Mouse (Mus musculus) liver, embryonic 15.5 days (tissue): ENCODE results near the gene Pxdn. TPM values are rescaled to one million over a fixed set of nuclear protein-coding genes. Genes with fewer than 3 reads are reported as not detected.

ENCODE experiments used
- ATAC-seq: fragments of 200-750 bp; cut with Nextera tagmentation; 2 replicates; pipeline ENCODE4 v1.8.0; 2017; ENCODE audit warnings: moderate number of reproducible peaks, mild to moderate bottlenecking, moderate library complexity; ENCODE audit not compliant: insufficient read depth
- H3K27ac ChIP-seq: fragments of 300-500 bp; sonication (generic); replicated peaks from 2 replicates; pipeline ENCODE4 v1.5.1; 2015; ENCODE audit warnings: mild to moderate bottlenecking, inconsistent platforms
- H3K27me3 ChIP-seq: fragments of 300-500 bp; sonication (generic); 2 replicates; pipeline ENCODE4 v1.6.1; 2015; ENCODE audit warnings: mild to moderate bottlenecking, inconsistent platforms
- H3K36me3 ChIP-seq: fragments of 300-500 bp; sonication (generic); replicated peaks from 2 replicates; pipeline ENCODE4 v1.6.1; 2015; ENCODE audit warnings: moderate library complexity, mild to moderate bottlenecking, inconsistent platforms
- H3K4me1 ChIP-seq: fragments of 300-500 bp; sonication (generic); replicated peaks from 2 replicates; pipeline ENCODE4 v1.6.1; 2015; ENCODE audit warnings: inconsistent platforms
- H3K4me2 ChIP-seq: fragments of 300-500 bp; sonication (generic); 2 replicates; pipeline ENCODE4 v1.6.1; 2015; ENCODE audit warnings: moderate library complexity, mild to moderate bottlenecking, inconsistent platforms
- H3K4me3 ChIP-seq: fragments of 300-500 bp; sonication (generic); replicated peaks from 2 replicates; pipeline ENCODE4 v1.5.1; 2015; ENCODE audit warnings: mild to moderate bottlenecking, inconsistent platforms
- H3K9ac ChIP-seq: fragments of 300-500 bp; sonication (generic); 2 replicates; pipeline ENCODE4 v1.6.1; 2015; ENCODE audit warnings: moderate library complexity, mild to moderate bottlenecking, inconsistent platforms
- H3K9me3 ChIP-seq: fragments of 300-500 bp; sonication (generic); replicated peaks from 2 replicates; pipeline ENCODE4 v1.6.1; 2016; ENCODE audit warnings: inconsistent platforms
- WGBS: fragments of 180-500 bp; shearing (Covaris S2); methylation state at CpG from one replicate; pipeline ENCODE4 v1.1.7; 2015; ENCODE audit warnings: mixed read lengths; ENCODE audit not compliant: insufficient replicate concordance; 5-methylcytosine and 5-hydroxymethylcytosine counted together
- polyA plus RNA-seq: library from polyadenylated mRNA; unstranded; fragments of >200 nt; fragmentation: Nextera tagmentation; extraction: Ambion mirVana; gene quantifications from 2 replicates; pipeline ENCODE4 v1.2.1, GENCODE M21; 2015

The Pxdn gene
- polyA plus RNA-seq, 1 experiment from 2014 or later, result 4.2 TPM

DNA sequence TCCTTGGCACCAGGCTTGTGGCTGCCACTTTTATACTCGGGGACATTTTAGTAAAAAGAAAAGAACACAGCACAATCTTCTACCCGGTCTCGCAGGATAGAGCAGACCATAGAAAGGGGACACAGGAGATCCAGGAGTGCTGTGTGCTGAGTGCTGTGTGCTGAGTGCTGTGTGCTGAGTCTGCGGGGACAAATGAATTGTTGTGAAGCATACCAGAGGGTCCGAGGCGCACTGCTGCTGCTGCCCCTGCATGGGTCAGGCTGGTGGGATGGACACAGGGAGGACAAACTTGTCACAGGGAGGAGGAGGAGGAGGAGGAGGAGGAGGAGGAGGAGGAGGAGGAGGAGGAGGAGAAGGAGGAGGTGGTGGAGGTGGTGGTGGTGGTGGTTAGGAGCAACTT lies 111.4 kb downstream of the Pxdn start:
- Histone ChIP-seq H3K4me1 (no peaks in the 10 kb centered on the region), H3K4me3 (no peak overlapping the region), H3K27ac (no peak overlapping the region), H3K27me3 (no peaks in the 10 kb centered on the region), H3K9me3 (no peaks in the 10 kb centered on the region), H3K9ac (no peak overlapping the region), H3K4me2 (no peak overlapping the region), H3K36me3 (no peaks in the 10 kb centered on the region)
- 65% methylated on average over 6 of the region's 6 CpGs for WGBS
- no peak for ATAC-seq

DNA sequence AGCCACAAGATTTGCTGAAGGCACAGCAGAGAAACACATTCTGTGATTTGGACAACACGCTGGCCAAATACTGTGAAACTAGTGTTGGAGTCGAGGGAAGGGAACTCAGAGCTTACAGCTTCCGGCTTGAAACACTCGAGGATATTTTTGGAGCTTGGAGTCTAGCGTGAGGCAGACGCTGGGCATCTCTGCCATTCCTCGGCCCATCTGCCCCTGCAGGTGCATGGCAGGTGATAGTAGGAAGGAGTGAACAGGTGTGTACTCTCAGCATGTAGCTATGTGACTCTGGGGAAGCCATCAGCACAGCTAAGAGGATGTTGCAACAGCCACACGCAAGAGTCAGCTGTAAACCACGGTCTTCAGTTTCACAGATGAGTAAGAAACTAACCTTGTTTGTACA lies 112.4 kb downstream of the Pxdn start:
- ATAC-seq, result no peak
- Histone ChIP-seq H3K27ac (no peak overlapping the region), H3K36me3 (no peaks in the 10 kb centered on the region), H3K4me1 (no peaks in the 10 kb centered on the region), H3K9me3 (no peaks in the 10 kb centered on the region), H3K27me3 (no peaks in the 10 kb centered on the region), H3K4me2 (no peak overlapping the region), H3K4me3 (no peak overlapping the region), H3K9ac (no peak overlapping the region)
- 60% methylated on average over 9 of the region's 9 CpGs for WGBS

DNA sequence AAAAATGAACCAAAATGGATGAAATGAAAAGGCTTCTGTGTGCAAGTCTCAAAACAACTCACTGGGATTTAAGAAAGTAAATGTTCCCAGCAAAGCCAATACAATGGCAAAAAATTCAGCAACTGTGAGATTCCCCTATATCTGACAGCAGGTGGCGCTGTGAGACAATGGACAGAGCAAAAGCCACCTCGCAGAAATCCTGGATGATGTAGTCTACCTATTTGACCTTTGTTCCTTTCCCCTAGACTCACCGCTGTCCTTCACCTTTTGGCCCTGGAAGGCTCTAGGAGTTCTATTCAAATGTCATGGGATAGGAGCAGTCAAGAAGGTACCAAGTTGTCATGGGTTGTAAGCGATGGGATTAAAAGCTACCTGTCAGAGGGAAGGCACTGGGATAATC lies 112.8 kb downstream of the Pxdn start:
- no peak overlapping the region for H3K4me2 ChIP-seq
- no peak overlapping the region for H3K4me3 ChIP-seq
- no peak overlapping the region for H3K9ac ChIP-seq
- no peaks in the 10 kb centered on the region for H3K27me3 ChIP-seq
- WGBS, result 18% methylated on average over 4 of the region's 4 CpGs
- no peak for ATAC-seq
- no peaks in the 10 kb centered on the region for H3K36me3 ChIP-seq
- H3K27ac ChIP-seq, result no peak overlapping the region
- no peaks in the 10 kb centered on the region for H3K9me3 ChIP-seq
- H3K4me1 ChIP-seq, result no peaks in the 10 kb centered on the region

DNA sequence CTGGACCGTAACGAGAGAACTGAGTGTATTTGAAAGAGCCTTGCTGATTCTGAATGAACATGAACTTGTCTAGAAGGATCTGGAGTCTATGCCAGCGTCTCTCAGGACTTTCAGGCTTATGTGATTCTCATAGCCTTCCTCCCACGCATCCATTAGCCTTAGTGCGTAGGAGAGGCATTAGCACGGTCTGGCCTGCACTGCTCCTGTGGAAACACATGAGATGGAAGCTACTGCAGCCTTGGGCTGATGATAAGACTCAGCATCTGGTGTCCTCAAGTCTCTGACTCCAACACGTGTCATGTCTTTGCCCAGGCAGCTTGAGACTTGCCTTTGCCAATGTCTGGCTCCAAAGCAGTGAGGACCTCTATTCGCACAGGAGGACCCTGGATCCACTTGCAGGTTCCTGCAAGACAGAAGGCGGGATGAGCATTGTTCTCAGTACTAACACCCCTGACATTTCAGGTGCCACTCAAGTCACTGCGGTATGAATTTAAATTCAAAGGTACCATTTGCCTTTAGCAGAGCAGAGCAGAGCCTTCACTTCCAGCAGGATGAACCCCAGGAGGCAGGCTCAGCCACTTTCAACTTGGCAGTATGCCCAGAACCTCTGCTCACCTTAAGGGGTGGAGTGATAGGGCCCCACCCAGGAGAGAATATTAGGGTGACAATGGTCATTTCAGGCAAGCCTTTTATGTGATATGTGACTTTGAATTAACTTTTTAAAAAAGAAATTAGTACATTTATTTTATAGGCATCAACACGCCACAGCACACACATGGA lies 117.5 kb downstream of the Pxdn start:
- ATAC-seq, result no peak
- Histone ChIP-seq H3K36me3 (no peaks in the 10 kb centered on the region), H3K4me1 (no peaks in the 10 kb centered on the region), H3K9me3 (no peaks in the 10 kb centered on the region), H3K9ac (no peak overlapping the region), H3K27ac (no peak overlapping the region), H3K4me3 (no peak overlapping the region), H3K27me3 (no peaks in the 10 kb centered on the region), H3K4me2 (no peak overlapping the region)
- 67% methylated on average over 11 of the region's 11 CpGs for WGBS

DNA sequence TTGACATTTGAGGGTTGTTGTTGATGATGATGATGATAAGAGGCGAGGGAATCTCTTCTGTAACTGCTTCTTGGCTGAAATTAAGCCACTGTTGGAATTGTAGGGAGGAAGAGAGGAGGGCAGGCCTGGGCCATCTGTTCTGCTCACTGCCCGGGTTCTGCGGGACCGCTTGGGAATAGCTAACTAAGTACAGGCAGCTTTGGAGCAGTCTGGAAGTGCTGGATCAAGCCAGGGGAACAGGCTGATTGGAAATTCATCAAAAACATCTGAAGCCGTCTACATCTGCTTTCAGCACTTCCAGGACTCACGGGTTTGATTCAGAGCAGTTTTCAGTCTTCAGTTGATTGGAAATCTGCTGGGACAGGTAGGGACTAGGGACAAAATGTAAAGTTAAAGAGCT lies 120.6 kb downstream of the Pxdn start:
- ATAC-seq, result no peak
- Histone ChIP-seq H3K27me3 (no peaks in the 10 kb centered on the region), H3K4me3 (no peak overlapping the region), H3K4me1 (no peaks in the 10 kb centered on the region), H3K4me2 (no peak overlapping the region), H3K27ac (no peak overlapping the region), H3K36me3 (no peaks in the 10 kb centered on the region), H3K9me3 (no peaks in the 10 kb centered on the region), H3K9ac (no peak overlapping the region)
- 34% methylated on average over 6 of the region's 6 CpGs for WGBS

DNA sequence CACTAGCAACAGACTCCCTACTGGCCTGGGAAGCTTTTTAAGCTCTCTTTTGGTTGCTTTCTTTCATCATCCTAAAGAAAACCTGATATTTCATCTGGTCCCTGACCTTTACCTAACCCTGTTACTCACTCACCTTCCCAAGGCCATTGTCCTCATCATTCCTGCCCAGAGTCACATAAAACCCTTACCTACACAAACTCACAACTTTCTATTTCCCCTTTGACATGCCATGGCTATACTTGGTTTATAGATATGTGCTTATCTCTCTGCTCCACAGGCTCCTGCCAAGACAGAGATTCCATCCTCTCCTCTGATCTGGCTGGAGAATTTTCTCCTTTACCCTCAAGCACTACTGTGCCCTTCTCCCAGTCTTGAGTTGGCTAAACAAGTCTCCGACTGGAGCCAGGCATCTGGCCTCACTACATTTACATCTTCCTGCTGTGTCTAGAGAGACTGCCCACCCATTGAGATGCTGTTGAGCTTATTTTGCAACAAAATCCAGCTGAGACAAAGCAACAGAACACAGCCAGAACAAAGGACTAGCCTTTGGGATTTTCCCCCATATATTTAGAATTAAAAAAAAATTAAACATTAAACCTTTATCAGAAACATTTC lies 124.2 kb downstream of the Pxdn start:
- ATAC-seq, result no peak
- no peaks in the 10 kb centered on the region for H3K36me3 ChIP-seq
- H3K9me3 ChIP-seq, result no peaks in the 10 kb centered on the region
- H3K9ac ChIP-seq, result no peak overlapping the region
- H3K4me3 ChIP-seq, result no peak overlapping the region
- no peak overlapping the region for H3K4me2 ChIP-seq
- no peaks in the 10 kb centered on the region for H3K27me3 ChIP-seq
- WGBS, result 31% methylated on average over 1 of the region's 1 CpGs
- no peaks in the 10 kb centered on the region for H3K4me1 ChIP-seq
- no peak overlapping the region for H3K27ac ChIP-seq

DNA sequence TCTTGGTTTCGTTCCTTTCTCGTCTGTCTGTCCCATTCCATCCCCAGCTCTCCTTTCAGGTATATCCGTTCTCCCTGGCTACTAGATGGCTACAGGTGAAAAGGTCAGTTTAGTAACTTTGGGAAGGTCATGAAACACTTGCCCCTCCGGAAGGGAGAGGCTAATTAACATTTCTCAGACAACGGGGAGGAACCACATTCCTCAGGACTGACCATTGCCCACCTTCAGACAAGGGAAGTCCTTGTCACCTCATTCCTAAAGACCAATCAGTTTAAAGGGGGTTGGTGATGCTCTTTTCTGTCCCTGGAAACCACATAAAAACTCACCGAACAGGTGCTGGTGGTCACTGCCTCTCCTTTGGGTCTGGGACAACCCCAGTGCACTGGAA lies 124.7 kb downstream of the Pxdn start:
- H3K4me1 ChIP-seq, result no peaks in the 10 kb centered on the region
- ATAC-seq, result no peak
- H3K4me2 ChIP-seq, result no peak overlapping the region
- H3K4me3 ChIP-seq, result no peak overlapping the region
- 32% methylated on average over 6 of the region's 6 CpGs for WGBS
- no peaks in the 10 kb centered on the region for H3K36me3 ChIP-seq
- no peak overlapping the region for H3K9ac ChIP-seq
- H3K9me3 ChIP-seq, result no peaks in the 10 kb centered on the region
- no peaks in the 10 kb centered on the region for H3K27me3 ChIP-seq
- H3K27ac ChIP-seq, result no peak overlapping the region

Other genes with a start within 250 kb of the Pxdn start
- not detected in 2 replicates for gene Tpo, start 195.0 kb downstream of the Pxdn start, polyA plus RNA-seq